27 mouse cellular contexts compared by ENCODE assay signal in genomic region chr3:153071123-153071522, GRCm38 (mm10).
DNase-seq lines count a peak whose midpoint lies in the region; ATAC-seq lines count a peak whose summit lies in the region.
"Had no signal": no experiment of that assay in that cellular context is flagged by ENCODE, and none has a peak within 500 bp of the region (broad histone marks: within the 10 kb centered on the region; RNA-seq: fewer than 3 reads in every experiment).

No protein-coding gene starts in this region.

- WGBS in liver, embryonic 11.5 days: 53% methylated on average over 3 of the region's 3 CpGs
- 24% methylated on average over 3 of the region's 3 CpGs for WGBS in liver, embryonic 16.5 days (ENCODE audit: insufficient replicate concordance)

- no peak overlapping the region for H3K9ac ChIP-seq in liver, embryonic 11.5 days (ENCODE audit: low read depth, low read length)
- no peak overlapping the region for H3K9ac ChIP-seq in liver, embryonic 16.5 days (ENCODE audit: low read depth, low read length)
- H3K9ac ChIP-seq: embryonic facial prominence, embryonic 12.5 days; forebrain, embryonic 12.5 days; forebrain, postnatal 0 days; heart, embryonic 15.5 days; hindbrain, embryonic 13.5 days; midbrain, embryonic 15.5 days had no signal

- peak; percentile 62 for DNase-seq in c-Kit-positive CD71-positive TER-119-positive erythroid progenitor cells, embryonic 14.5 days (ENCODE audit: low spot score)
- no peak for DNase-seq in liver, embryonic 11.5 days (ENCODE audit: low spot score)
- DNase-seq in heart, postnatal 36 days: no peak
- no peak for DNase-seq in lung, postnatal 4 days
- no peak for DNase-seq in frontal cortex, adult 2 months (ENCODE audit: extremely low spot score in 1 of 2, low spot score in 1 of 2)
- DNase-seq in Muller cell, postnatal 12 days (ENCODE audit: inconsistent ontology term): no peak
- DNase-seq: adrenal gland, adult 2 months; cerebellum, adult 11 months; cerebellum, adult 9-10 months; cerebellum, postnatal 36 days; embryo, embryonic 11 days; forebrain, postnatal 0 days; gastrocnemius, postnatal 10 days; kidney, adult 9 months; kidney, postnatal 10 days; layer of hippocampus, adult 9-11 months; lung, postnatal 36 days had no signal

- peaks cover 5% of the 10 kb centered on the region; the same call in 1 of the 2 replicates for H3K4me1 ChIP-seq in liver, embryonic 11.5 days (replicated peaks; ENCODE audit: control insufficient read depth, insufficient read depth, low read length)
- H3K4me1 ChIP-seq in liver, embryonic 16.5 days (ENCODE audit: control insufficient read depth, low read depth, low read length): peaks cover 11% of the 10 kb centered on the region
- H3K4me1 ChIP-seq: embryonic facial prominence, embryonic 12.5 days; heart, embryonic 15.5 days; midbrain, embryonic 15.5 days had no signal

- no peak overlapping the region for H3K27ac ChIP-seq in liver, embryonic 11.5 days (ENCODE audit: low read depth, low read length)
- H3K27ac ChIP-seq in liver, embryonic 16.5 days (ENCODE audit: low read length): no peak overlapping the region
- H3K27ac ChIP-seq: embryonic facial prominence, embryonic 12.5 days; forebrain, embryonic 12.5 days; heart, embryonic 10.5 days; heart, embryonic 15.5 days; hindbrain, embryonic 13.5 days; midbrain, embryonic 15.5 days had no signal

- H3K9me3 ChIP-seq in liver, embryonic 11.5 days (ENCODE audit: control insufficient read depth, low read length): no peaks in the 10 kb centered on the region
- H3K9me3 ChIP-seq in liver, embryonic 16.5 days (replicated peaks; ENCODE audit: control insufficient read depth, low read length): no peaks in the 10 kb centered on the region
- H3K9me3 ChIP-seq: embryonic facial prominence, embryonic 12.5 days; forebrain, embryonic 12.5 days; heart, embryonic 10.5 days; heart, embryonic 15.5 days; hindbrain, embryonic 13.5 days; midbrain, embryonic 15.5 days had no signal

- H3K4me2 ChIP-seq in liver, embryonic 11.5 days: no peak overlapping the region; the same call in 1 of the 2 replicates
- peak overlapping the region; percentile 22; the same call in 1 of the 2 replicates for H3K4me2 ChIP-seq in liver, embryonic 16.5 days (ENCODE audit: low read depth, low read length)
- H3K4me2 ChIP-seq: embryonic facial prominence, embryonic 12.5 days; forebrain, embryonic 12.5 days; heart, embryonic 15.5 days; hindbrain, embryonic 13.5 days; midbrain, embryonic 15.5 days had no signal

- H3K27me3 ChIP-seq in liver, embryonic 11.5 days (replicated peaks; ENCODE audit: control insufficient read depth, insufficient read depth, low read length): no peaks in the 10 kb centered on the region
- H3K27me3 ChIP-seq in liver, embryonic 16.5 days (ENCODE audit: control insufficient read depth, insufficient read depth, low read depth, low read length): no peaks in the 10 kb centered on the region
- H3K27me3 ChIP-seq: embryonic facial prominence, embryonic 12.5 days; heart, embryonic 15.5 days; midbrain, embryonic 15.5 days had no signal

- peak; percentile 94 for ATAC-seq in liver, embryonic 11.5 days (replicated peaks; ENCODE audit: low FRiP score)
- ATAC-seq in liver, embryonic 16.5 days (ENCODE audit: low read depth): peak; percentile 95
- ATAC-seq: activated CD4-positive, CD25-positive, alpha-beta regulatory T cell, adult 4 months; CD4-positive, CD25-positive, alpha-beta regulatory T cell, adult 4 months; forebrain, postnatal 0 days; intestine, postnatal 0 days; midbrain, embryonic 15.5 days had no signal

- H3K36me3 ChIP-seq in liver, embryonic 11.5 days (ENCODE audit: control insufficient read depth, insufficient read depth, low read length): no peaks in the 10 kb centered on the region
- no peaks in the 10 kb centered on the region for H3K36me3 ChIP-seq in liver, embryonic 16.5 days (ENCODE audit: control insufficient read depth, insufficient read depth)
- H3K36me3 ChIP-seq: embryonic facial prominence, embryonic 12.5 days; forebrain, embryonic 12.5 days; heart, embryonic 10.5 days; heart, embryonic 15.5 days; hindbrain, embryonic 13.5 days; midbrain, embryonic 15.5 days had no signal

- no peak overlapping the region for H3K4me3 ChIP-seq in liver, embryonic 11.5 days (ENCODE audit: low read depth, low read length)
- H3K4me3 ChIP-seq in liver, embryonic 16.5 days (ENCODE audit: low read depth, low read length): no peak overlapping the region
- H3K4me3 ChIP-seq: embryonic facial prominence, embryonic 12.5 days; forebrain, embryonic 12.5 days; heart, embryonic 10.5 days; heart, embryonic 15.5 days; hindbrain, embryonic 13.5 days; midbrain, embryonic 15.5 days had no signal

- intact Hi-C loops in heart, postnatal 36 days (cut with DNase I): no loop called here
